Mouse (Mus musculus): ENCODE data around the gene Eif4a1.

DNA sequence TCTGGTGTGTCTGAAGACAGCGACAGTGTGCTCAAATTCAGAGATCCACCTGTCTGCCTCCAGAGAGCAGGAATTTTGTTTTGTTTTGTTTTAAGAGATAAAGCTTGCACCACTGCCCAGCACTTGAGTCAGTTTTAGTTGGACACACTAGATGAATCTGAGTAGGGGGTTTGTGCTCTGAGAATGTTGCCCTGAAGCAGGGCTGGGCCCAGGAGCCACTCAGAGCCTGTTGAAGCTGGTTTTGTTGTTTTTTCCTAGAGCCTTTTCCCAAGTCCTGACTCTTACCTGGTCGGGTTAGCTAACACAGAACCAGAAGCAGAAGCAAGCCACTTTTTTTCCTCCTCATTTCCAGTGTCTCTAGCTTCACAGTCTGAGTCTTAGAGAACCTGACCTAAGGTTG is 38.9 kb upstream of the Eif4a1 start:
- TF ChIP-seq POLR2A (IDR thresholded peaks at IDR 0.05; ENCODE audit: control insufficient read depth, low read depth, low read length) (no peak), CTCF (IDR thresholded peaks at IDR 0.05; ENCODE audit: control insufficient read depth, insufficient read depth, insufficient replicate concordance, low read depth, low read length) (no peak)
